Mouse (Mus musculus) liver, adult 2 months (tissue): Measurements from ENCODE around the gene Abi1.

Experiments used
- CTCF ChIP-seq: fragments of 200-500 bp; IDR thresholded peaks from 2 replicates; pipeline ENCODE4 v1.5.1; 2011; ENCODE audit warnings: low read depth, low read length, control low read depth
- POLR2A ChIP-seq: fragments of 200-500 bp; IDR thresholded peaks from 2 replicates; pipeline ENCODE4 v1.6.1; 2011; ENCODE audit warnings: low read length, control low read depth; ENCODE audit not compliant: insufficient read depth; ENCODE audit errors: extremely low read depth

GRCm38 (mm10) chr2:23028826-23029225 is 11.2 kb downstream of the Abi1 start:
- no peak for TF ChIP-seq CTCF
- no peak for TF ChIP-seq POLR2A
